ENCODE assay signal across 8 mouse cellular contexts in the genomic region with DNA sequence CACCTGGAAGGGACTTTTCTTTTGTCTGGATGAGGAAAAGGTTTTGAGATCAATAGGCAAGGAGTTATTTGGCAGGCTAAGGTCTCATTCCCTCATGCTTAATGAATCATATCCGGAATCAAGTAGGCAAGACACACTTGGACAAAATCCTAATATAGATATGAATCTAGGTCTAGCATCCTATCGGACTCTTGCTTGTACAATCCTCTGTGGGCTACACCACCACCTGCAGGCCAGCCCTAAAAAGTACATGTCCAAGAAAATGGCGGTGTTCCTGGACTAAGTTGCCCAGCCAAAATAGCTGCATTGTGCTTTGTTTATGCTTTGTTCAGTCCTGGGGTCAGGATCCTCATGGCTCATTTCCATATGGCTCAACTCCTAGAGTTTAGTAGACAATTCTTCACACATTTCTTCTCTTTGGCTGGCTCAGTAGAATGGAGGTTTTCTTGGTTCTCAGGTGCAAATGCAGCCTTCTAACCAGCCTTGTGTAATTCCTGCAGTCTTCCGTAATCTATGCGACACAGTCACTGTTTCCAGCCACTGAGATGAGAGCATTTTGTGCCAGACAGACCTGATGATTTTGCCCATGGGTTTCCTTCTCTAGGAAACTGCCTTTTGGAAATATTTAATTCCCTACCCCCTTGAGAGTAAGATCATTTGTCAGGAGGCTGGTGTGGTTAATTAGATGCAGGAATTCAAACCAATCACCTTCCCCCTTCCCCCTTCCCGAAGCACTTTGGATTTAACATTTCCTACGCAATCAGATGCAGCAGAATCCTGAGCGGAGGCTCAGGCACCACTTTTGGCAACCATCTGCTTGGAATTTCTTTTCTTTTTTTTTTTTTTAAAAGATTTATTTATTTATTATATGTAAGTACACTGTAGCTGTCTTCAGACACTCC.
DNase-seq lines count a peak whose midpoint lies in the region; TF ChIP-seq lines count a peak whose summit lies in the region.

No protein-coding gene starts in this region.

- TF ChIP-seq EP300 in MEL (IDR thresholded peaks at IDR 0.05; ENCODE audit: low read depth in 1 of 2, low read length in 2 of 2), result no peak

- TF ChIP-seq POLR2A in MEL (IDR thresholded peaks at IDR 0.05; ENCODE audit: control insufficient read depth in 1 of 2, insufficient read depth in 1 of 2, low read depth in 1 of 2, low read length in 2 of 2, poor library complexity in 1 of 2), result no peak
- no peak for TF ChIP-seq POLR2A in testis, adult 2 months (IDR thresholded peaks at IDR 0.05; ENCODE audit: control insufficient read depth, low read depth, low read length)

- H3K4me1 ChIP-seq in MEL (ENCODE audit: control insufficient read depth in 1 of 2, insufficient read depth in 2 of 2, low read length in 2 of 2), result peaks cover 3 to 24% of the 10 kb centered on the region in 2 experiments; a peak in 3 of 4 replicates
- no peaks in the 10 kb centered on the region for H3K4me1 ChIP-seq in testis, adult 2 months (ENCODE audit: control insufficient read depth, insufficient read depth, low read length)

- H3K79me2 ChIP-seq in MEL (ENCODE audit: control insufficient read depth, insufficient read depth, low read length, poor library complexity), result no peaks in the 10 kb centered on the region

- no peaks in the 10 kb centered on the region for H3K9me3 ChIP-seq in MEL (replicated peaks; ENCODE audit: insufficient read depth, low read length)

- H3K27me3 ChIP-seq in MEL (ENCODE audit: control insufficient read depth in 1 of 2, insufficient read depth in 2 of 2, low read length in 2 of 2), result no peaks in the 10 kb centered on the region
- no peaks in the 10 kb centered on the region for H3K27me3 ChIP-seq in testis, adult 2 months (ENCODE audit: control insufficient read depth, insufficient read depth, low read length)

- TF ChIP-seq CTCF in MEL (IDR thresholded peaks at IDR 0.05 in 2 of 3, conservative IDR thresholded peaks at IDR 0.05 in 1 of 3; ENCODE audit: control insufficient read depth in 1 of 3, insufficient read depth in 1 of 3, low read depth in 2 of 3, low read length in 3 of 3, poor library complexity in 1 of 3, severe bottlenecking in 1 of 3), result peak; percentile 65 to 78 (median 67)
- TF ChIP-seq CTCF in layer of hippocampus, adult 2 months (conservative IDR thresholded peaks at IDR 0.05), result peak; percentile 90
- peak; percentile 28; the same call in 1 of the 2 replicates for TF ChIP-seq CTCF in testis, adult 2 months (IDR thresholded peaks at IDR 0.05; ENCODE audit: control insufficient read depth, insufficient read depth, insufficient replicate concordance, low read depth, low read length)

- H3K27ac ChIP-seq in MEL (ENCODE audit: control insufficient read depth, low read depth, low read length), result no peak overlapping the region
- H3K27ac ChIP-seq in layer of hippocampus, adult 2 months, result peak overlapping the region; percentile 48
- no peak overlapping the region for H3K27ac ChIP-seq in testis, adult 2 months (ENCODE audit: control insufficient read depth, insufficient read depth, low read depth, low read length)

- peaks cover 0 to 7% of the 10 kb centered on the region in 2 experiments; a peak in 2 of 4 replicates for H3K36me3 ChIP-seq in MEL (ENCODE audit: control insufficient read depth in 1 of 2, insufficient read depth in 2 of 2, low read length in 2 of 2)
- H3K36me3 ChIP-seq in testis, adult 2 months (ENCODE audit: control insufficient read depth, insufficient read depth, low read length), result no peaks in the 10 kb centered on the region

- no peak overlapping the region for H3K4me3 ChIP-seq in MEL (ENCODE audit: control insufficient read depth in 1 of 2, insufficient read depth in 1 of 2, low read depth in 2 of 2, low read length in 2 of 2)
- no peak overlapping the region for H3K4me3 ChIP-seq in layer of hippocampus, adult 2 months
- no peak overlapping the region for H3K4me3 ChIP-seq in testis, adult 2 months (ENCODE audit: control insufficient read depth, low read depth, low read length)

- H3K9ac ChIP-seq in MEL (ENCODE audit: control insufficient read depth, low read depth, low read length, poor library complexity, severe bottlenecking), result no peak overlapping the region

- TF ChIP-seq RAD21 in MEL (IDR thresholded peaks at IDR 0.05; ENCODE audit: low read depth, low read length), result peak; percentile 83

- DNase-seq in frontal cortex, adult 2 months (ENCODE audit: extremely low spot score in 1 of 2, low spot score in 1 of 2), result peak; percentile 33 to 63
- DNase-seq in frontal cortex, postnatal 14 days (ENCODE audit: low spot score in 2 of 2), result no peak
- peak; percentile 35 for DNase-seq in MEL (ENCODE audit: low read depth, low spot score)
- peak; percentile 81 for DNase-seq in cerebellum, adult 9-11 months
- DNase-seq in gastrocnemius, postnatal 25 days, result peak; percentile 50
- peak; percentile 43 to 56 for DNase-seq in layer of hippocampus, adult 2 months (ENCODE audit: low spot score in 2 of 2)
- peak; percentile 75 to 77 for DNase-seq in lung, postnatal 4 days

TF ChIP-seq in MEL, 35 proteins besides CTCF, POLR2A, EP300 and RAD21:
- TF ChIP-seq USF2 (IDR thresholded peaks at IDR 0.05; ENCODE audit: borderline replicate concordance in 1 of 2, insufficient read depth in 1 of 2, low read depth in 1 of 2, low read length in 2 of 2) (no peak), BHLHE40 (IDR thresholded peaks at IDR 0.05; ENCODE audit: borderline replicate concordance, low read depth, low read length) (0 out of 2 replicates have a peak, but pooled peaks have one; percentile 10), ZC3H11A (IDR thresholded peaks at IDR 0.05; ENCODE audit: low read depth, low read length) (peak; percentile 86), GATA1 (IDR thresholded peaks at IDR 0.05; ENCODE audit: low read depth, low read length) (peak; percentile 28; the same call in 1 of the 2 replicates), SMC3 (IDR thresholded peaks at IDR 0.05; ENCODE audit: low read depth, low read length) (peak; percentile 84)
TF ChIP-seq in MEL: peak in this region for 4.

Comparison
In these comparisons a context has a peak if more than half of its experiments do, and no peak if none do; other contexts are left out.
1. DNase-seq: peak in frontal cortex, adult 2 months (2 of 2), MEL (single experiment), cerebellum, adult 9-11 months (single experiment), gastrocnemius, postnatal 25 days (single experiment), layer of hippocampus, adult 2 months (2 of 2) and lung, postnatal 4 days (2 of 2); none in frontal cortex, postnatal 14 days (0 of 2).
2. CTCF ChIP-seq: peak in every context shown above with its lines; median percentile 90 in layer of hippocampus, adult 2 months; 67 in MEL; 28 in testis, adult 2 months.